Mouse (Mus musculus) MN1 (cell line): ENCODE results near the gene Tekt4.
A peak's percentile ranks its signal among the peaks of the same experiment; 100 is the strongest.

Source experiments
- DNase-seq: peaks from one replicate; pipeline ENCODE4 v3.0.0-alpha.2; 2016; ENCODE audit warnings: low spot score

Gene Tekt4

DNA sequence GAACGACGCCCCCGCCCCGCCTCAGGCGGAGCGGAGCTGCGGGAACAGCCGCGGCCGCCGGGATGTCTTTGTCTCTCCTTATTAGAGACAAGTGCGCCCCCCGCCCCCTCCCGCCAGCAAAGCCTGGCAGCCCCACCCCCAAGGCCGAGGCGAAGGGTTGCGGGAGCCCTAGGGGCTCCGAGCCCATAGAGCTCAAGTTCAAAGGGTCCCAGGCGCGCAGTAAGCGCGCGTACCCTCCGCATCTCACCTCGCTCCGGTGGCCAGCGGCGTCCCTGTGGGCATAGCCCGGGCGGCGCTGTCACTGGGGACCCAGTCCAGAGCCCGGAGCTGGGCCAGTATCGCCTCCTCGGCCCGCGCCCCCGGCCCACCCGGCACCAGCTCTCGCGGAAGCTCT, 21.2 kb upstream of the Tekt4 start:
- DNase-seq: no peak

DNA sequence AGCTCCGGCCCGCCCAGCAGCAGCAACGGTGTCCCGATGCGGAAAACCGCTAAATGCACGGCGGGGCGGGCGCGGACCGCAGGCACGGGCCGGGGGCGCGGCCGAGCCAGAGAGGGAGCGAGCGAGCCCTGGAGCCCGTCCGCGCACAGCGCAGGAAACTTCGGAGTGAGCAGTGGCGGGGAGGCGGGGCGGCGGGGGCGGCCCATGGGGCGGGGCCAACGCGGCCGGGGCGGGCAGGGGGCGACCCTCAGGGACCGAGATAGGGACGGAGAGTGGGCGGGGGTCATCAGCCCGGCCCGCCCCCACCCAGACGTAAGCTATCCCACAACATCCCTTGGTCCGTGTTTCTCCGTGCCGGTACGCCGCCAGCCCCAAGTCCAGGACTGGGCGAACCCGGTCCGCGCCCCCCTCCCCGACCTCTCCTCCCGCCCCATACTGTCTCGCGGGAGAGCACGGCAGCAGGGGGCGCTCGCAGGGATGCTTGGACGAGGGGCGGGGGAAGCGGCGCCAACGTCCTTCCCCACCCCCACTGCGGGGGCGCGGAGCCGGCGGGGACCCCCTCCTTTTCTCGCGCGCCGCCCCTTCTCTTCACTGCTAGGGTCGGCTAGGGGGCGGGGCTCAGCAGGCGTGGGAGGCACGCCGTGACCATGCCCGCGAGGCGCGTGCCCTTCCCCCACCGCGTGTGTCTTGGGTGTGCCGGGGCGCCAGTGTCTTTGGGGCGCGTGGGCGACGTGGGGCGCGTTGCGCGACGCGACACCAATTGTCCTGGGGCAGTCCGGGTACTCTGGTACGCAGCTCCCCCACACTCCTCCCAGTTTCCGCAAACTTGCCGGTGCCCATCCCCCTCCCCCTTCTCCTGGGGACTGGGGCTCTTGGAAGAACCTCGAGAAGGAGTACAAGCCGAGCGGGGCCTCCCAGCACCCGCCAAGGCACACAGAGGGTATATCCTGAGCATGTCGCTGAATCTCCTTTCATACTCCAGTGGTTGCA, 20.5 kb upstream of the Tekt4 start, which contains the start of gene Cacna1h:
Gene Cacna1h (minus strand): TSS at position 167 of the 990 bp plus-strand sequence.
- peak; percentile 88 for DNase-seq

- no peak for DNase-seq
These were observed 13.0 kb upstream of the Tekt4 start for GRCm38 (mm10) chr17:25441417-25441816.

DNA sequence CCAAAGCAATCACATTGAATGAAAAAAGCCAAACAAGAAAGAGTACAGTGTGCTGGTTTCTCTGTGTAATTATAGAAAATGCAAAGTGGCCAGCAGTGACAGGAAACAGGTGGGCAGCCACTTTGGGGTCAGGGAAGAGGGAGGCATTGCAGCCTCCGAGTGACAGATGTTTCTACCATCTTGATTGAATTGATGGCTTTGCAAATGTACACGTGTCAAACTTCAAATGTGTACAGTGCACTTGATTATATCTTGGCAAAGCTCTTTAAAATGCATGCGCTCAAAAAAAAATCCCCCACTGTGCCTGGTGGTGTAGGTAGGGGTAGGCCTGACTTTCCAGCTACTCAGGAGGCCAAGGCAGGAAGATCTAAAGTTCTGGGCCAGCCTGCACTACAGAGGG, 11.5 kb upstream of the Tekt4 start:
- DNase-seq: no peak

DNA sequence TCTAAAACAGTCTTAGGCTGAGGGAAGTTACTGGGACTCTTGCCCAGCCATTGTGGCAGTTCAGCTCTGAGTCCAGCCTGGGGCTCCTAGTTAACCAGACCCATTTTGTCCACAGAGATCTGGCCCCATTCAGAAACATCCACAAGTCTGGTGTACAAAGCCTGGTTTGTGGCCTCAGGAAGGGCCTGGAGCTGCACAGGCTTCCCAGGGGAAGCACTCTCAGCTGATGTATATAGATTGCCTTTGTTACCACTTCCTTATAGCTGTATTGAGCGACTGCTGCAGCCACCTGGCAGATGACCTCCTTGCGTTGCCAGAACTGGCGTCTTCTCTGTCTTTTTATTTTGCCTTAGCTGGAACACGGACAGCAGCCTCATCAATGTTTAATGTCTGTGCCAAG, 9.3 kb upstream of the Tekt4 start:
- DNase-seq: peak; percentile 33

DNA sequence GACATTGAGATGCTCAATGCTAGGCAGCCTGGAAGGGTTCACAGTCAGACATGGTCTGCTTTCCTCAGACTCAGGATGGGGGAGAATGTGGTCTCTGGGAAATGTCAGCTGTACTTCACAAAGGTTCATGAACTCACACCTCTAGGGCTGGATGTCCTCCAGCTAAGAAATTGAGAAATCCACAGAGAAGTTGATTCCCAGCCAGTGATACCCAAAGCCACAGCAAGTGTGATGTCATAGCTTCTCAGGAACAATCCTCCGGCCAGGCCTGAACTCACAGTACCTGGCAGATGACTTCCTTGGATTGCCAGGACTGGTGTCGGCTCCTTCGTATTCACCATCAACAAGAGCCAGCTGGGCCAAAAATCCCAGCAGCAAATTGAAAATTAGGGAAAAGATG, 8.6 kb upstream of the Tekt4 start:
- DNase-seq: no peak

GRCm38 (mm10) chr17:25447865-25448264, 6.5 kb upstream of the Tekt4 start:
- no peak for DNase-seq

GRCm38 (mm10) chr17:25450329-25450728, 4.1 kb upstream of the Tekt4 start:
- DNase-seq: no peak

GRCm38 (mm10) chr17:25452246-25452965, 2.0 kb upstream of the Tekt4 start:
- no peak for DNase-seq

GRCm38 (mm10) chr17:25456540-25456939, 2.1 kb downstream of the Tekt4 start:
- DNase-seq: peak; percentile 62

DNA sequence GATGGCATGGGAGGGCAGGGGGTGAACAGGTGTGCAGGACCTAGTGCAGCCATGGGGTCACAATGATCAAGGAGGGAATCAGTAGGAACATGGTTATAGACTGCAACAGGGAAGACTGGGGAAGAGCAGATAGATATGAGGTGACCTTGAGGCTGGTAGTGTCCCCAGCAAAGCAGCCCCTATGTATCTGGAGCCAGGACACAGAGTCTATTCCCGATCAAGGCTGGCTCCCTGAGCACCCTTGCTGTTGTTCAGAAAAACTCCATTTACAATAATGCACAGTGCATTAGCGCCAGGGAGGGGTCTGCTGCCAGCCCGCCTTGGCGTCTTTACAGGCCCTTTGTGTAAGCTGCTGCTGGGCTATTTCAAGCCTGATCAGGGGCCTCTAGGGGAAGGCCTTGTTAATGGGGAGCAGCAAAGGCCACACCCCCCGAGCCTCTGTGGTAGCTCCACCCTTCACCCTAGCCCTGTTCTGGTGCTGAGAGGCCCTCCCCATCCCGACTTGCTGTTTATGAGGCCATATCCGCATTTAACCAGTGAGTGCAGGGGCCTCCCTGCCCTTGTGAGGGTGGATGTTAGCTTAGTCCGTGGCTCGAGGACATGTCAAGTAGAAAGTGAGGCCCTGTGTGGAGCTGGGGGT, 7.9 kb downstream of the Tekt4 start:
- DNase-seq: no peak

DNA sequence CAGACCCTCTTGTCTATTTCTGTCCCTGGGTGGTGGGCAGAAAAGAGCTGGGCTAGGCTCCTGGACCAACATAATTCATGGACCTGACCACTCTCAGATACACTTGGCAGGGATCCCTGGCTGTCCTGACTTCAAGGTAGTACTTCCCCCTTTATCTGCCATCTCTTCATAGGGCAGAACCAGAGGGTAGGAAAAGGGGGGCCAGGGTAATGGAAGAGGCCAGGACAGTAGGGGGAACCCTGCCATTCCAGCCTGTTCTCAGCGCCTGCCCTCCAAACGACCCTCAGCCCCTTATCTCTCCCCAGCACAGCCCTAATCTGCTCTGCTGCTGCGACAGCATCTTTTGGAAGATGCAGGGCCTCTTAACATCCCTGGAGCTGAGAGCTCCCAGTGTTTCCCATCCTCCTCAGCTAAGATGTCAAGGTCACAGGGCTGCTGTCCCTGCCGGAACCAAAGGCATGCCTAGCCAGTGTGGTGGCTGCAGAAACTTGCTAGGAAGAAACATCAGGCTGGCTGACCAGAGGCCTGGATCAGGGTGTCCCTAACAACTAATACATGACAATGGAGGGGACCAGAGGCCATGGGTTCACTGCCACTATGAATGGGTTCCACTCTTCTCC, 9.0 kb downstream of the Tekt4 start:
- DNase-seq: no peak

- no peak for DNase-seq
These were observed 9.7 kb downstream of the Tekt4 start for GRCm38 (mm10) chr17:25464091-25464490.

DNA sequence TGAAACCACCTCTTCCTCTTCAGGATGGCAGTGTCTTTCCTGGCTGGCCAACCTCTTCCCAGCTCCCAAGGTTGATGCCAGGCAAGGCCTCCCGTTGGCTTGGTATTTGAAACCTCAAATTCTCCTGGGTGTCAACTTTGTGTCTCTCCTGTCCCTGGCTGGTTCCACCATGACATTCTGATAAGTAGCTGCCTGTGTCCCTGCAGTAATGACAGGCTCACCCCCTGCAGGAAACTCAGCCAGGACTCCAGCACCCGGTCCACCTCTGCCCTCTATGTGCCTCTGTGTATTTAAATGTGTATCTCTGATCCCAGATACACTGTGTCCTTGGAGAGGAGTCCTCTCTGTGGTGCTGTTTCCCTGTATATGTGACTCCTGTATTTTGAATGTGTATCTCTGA, 11.8 kb downstream of the Tekt4 start:
- DNase-seq: no peak

DNA sequence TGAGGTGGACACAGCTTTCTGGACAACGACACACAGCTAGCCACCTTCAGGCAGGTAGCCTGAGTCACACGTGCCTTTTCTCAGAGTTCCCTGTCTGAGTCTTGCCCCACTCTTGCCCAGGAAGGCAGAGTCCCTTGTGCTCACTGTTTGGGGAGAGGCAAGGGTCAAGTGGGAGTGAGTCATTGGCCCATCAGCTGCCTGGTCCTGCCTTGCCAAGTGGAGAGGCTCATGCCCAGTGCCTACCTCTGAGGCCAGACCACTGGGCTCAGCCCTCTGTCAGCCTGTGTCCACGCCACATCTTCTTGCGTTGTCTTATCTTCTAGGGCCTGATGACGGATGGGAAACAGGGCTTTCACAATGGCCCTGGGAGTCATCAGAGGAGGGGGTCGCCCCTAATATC, 13.4 kb downstream of the Tekt4 start:
- no peak for DNase-seq

GRCm38 (mm10) chr17:25468301-25468700, 13.9 kb downstream of the Tekt4 start:
- no peak for DNase-seq

- DNase-seq: peak; percentile 84
These were observed 15.4 kb downstream of the Tekt4 start for GRCm38 (mm10) chr17:25469798-25470197.

DNA sequence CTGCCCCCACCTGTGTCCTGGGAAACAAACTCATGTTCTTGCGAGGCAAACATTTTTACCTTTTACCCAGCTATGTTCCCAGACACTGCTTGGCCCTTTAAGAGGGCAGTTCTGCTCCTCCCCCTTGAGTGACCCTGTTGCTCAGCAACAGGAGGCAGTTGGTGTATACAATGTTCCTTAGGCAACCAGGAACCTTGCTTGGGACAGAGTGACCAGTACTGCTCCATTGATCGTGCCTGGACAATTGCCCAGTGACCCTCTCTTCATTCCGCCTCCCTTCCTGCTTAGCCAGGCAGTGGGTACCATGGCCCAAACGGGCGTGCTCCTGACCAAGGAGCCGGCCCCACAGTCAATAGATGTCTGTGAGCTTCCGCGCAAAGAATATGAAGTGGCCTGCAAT, 17.0 kb downstream of the Tekt4 start:
- peak; percentile 82 for DNase-seq

DNA sequence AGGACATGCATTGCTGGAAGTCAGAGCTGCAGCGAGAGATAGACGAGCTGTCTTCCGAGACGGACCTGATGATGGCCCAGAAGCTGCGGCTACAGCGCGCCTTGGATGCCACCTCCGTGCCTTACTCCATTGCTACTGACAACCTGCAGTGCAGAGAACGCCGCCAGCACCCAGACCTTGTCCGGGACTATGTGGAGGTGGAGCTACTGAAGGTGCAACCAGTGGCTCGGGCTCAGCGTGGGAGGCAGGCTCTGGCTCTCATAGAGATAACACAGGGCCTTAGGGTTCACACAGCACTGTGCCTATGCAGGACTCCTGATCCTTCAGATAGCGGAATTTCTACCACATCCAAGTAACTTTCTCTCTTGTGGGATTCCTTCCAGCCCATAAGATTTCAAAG, 17.6 kb downstream of the Tekt4 start:
- peak; percentile 65 for DNase-seq

DNA sequence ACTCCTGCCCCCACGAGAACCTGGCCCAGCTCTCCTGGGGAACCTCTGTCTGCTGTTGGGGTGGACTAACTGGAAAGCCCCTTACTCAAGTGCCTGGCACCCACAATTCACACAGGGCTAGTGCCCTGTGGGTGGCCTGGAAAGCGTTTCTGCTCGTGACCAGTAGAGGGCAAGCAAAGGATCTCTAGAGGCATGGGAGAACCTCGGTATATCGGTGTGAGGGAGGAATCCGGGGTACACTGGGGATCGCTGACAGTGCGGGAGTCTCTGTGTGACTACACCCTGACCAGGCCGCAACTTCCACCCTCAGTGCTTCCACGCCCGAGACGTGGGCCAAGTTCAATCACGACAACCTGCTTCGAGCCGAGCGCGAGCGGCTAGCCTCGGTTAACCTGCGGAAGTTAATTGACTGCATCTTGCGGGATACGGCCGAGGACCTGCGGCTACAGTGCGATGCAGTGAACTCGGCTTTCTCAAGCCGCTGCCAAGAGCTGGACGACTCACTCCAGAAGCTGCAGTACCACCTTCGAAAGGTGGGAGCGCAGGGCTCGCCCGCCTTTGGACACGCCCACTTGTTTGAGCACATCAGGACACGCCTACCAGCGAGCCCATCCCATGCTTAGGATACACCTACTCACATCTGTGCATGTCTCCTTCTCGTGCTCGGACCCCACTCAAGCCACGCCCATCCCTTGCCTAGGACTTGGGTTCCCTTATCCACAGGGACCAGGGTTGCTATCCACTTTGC, 20.1 kb downstream of the Tekt4 start:
- peak; percentile 90 for DNase-seq
